9 mouse cellular contexts compared by ENCODE assay signal in the genomic region with DNA sequence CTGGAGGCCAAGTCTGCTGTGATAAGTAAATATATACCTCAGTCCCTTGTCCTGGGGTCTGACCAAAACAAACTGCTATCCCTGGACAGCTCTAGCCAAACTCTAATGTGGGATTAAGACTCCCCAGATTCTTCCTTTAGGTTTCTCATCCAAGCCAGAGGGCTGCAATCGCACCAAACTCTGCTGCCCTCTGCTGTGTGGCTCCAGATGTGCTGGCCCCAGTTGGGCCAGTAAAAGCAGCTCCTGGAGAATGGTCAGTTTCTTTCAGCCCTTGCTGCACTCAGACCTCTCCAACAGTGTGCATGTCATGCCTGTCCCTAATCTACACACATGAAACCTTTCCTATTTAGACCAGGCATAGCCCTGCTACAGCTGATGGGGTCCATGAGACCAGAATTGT. TPM values are rescaled to one million over a fixed set of nuclear protein-coding genes. Genes with fewer than 3 reads are reported as not detected.
DNase-seq lines count a peak whose midpoint lies in the region; ATAC-seq and TF ChIP-seq lines count a peak whose summit lies in the region.
"Had no signal": no experiment of that assay in that cellular context is flagged by ENCODE, and none has a peak within 500 bp of the region (broad histone marks: within the 10 kb centered on the region; RNA-seq: fewer than 3 reads in every experiment).

No protein-coding gene starts in this region.

- 38% methylated on average over 1 of the region's 1 CpGs for WGBS in forebrain, postnatal 0 days
- 20% methylated on average over 1 of the region's 1 CpGs for WGBS in forebrain, embryonic 11.5 days
- 22% methylated on average over 1 of the region's 1 CpGs for WGBS in lung, postnatal 0 days

- no peaks in the 10 kb centered on the region for H3K36me3 ChIP-seq in forebrain, postnatal 0 days (ENCODE audit: insufficient read depth)
- H3K36me3 ChIP-seq in forebrain, embryonic 11.5 days (ENCODE audit: control insufficient read depth, insufficient read depth, low read length) = no peaks in the 10 kb centered on the region
- no peaks in the 10 kb centered on the region for H3K36me3 ChIP-seq in ES-Bruce4 (ENCODE audit: control insufficient read depth, insufficient read depth, low read length, poor library complexity, severe bottlenecking)
- H3K36me3 ChIP-seq in lung, postnatal 0 days (ENCODE audit: insufficient read depth, low read length) = no peaks in the 10 kb centered on the region
- H3K36me3 ChIP-seq: heart, embryonic 15.5 days had no signal

- no peak for DNase-seq in forebrain, postnatal 0 days
- DNase-seq in forebrain, embryonic 11.5 days (ENCODE audit: low spot score) = no peak
- DNase-seq in layer of hippocampus, adult 2 months (ENCODE audit: low spot score in 2 of 2) = no peak
- no peak for DNase-seq in layer of hippocampus, adult 9-11 months
- peak; percentile 8 for DNase-seq in lung, postnatal 0 days (ENCODE audit: low spot score)
- DNase-seq in right cerebral cortex, postnatal 36 days (ENCODE audit: low spot score in 2 of 2) = no peak
- no peak for DNase-seq in frontal cortex, postnatal 25 days (ENCODE audit: low spot score in 2 of 2)

- H3K9me3 ChIP-seq in forebrain, postnatal 0 days (ENCODE audit: low read length) = no peaks in the 10 kb centered on the region
- no peaks in the 10 kb centered on the region for H3K9me3 ChIP-seq in forebrain, embryonic 11.5 days (ENCODE audit: control insufficient read depth, low read length)
- H3K9me3 ChIP-seq in ES-Bruce4 (replicated peaks; ENCODE audit: control insufficient read depth, insufficient read depth, low read length, poor library complexity, severe bottlenecking) = no peaks in the 10 kb centered on the region
- no peaks in the 10 kb centered on the region for H3K9me3 ChIP-seq in lung, postnatal 0 days (ENCODE audit: low read length)
- H3K9me3 ChIP-seq: heart, embryonic 15.5 days had no signal

- no peak for ATAC-seq in forebrain, postnatal 0 days
- ATAC-seq in forebrain, embryonic 11.5 days (replicated peaks; ENCODE audit: low FRiP score) = no peak
- ATAC-seq in lung, postnatal 0 days = no peak

- no peaks in the 10 kb centered on the region for H3K4me1 ChIP-seq in forebrain, postnatal 0 days (ENCODE audit: insufficient read depth)
- H3K4me1 ChIP-seq in forebrain, embryonic 11.5 days (replicated peaks; ENCODE audit: control insufficient read depth, insufficient read depth, low read length) = no peaks in the 10 kb centered on the region
- no peaks in the 10 kb centered on the region for H3K4me1 ChIP-seq in ES-Bruce4 (ENCODE audit: control insufficient read depth, insufficient read depth, low read length)
- H3K4me1 ChIP-seq in lung, postnatal 0 days (ENCODE audit: insufficient read depth, low read depth, low read length) = no peaks in the 10 kb centered on the region
- H3K4me1 ChIP-seq: heart, embryonic 15.5 days had no signal

- H3K9ac ChIP-seq in forebrain, postnatal 0 days = no peak overlapping the region
- H3K9ac ChIP-seq in forebrain, embryonic 11.5 days (ENCODE audit: low read length) = no peak overlapping the region
- no peak overlapping the region for H3K9ac ChIP-seq in ES-Bruce4 (ENCODE audit: low read depth, poor library complexity, severe bottlenecking)
- no peak overlapping the region for H3K9ac ChIP-seq in lung, postnatal 0 days (replicated peaks; ENCODE audit: low read depth)
- H3K9ac ChIP-seq: heart, embryonic 15.5 days had no signal

- H3K4me2 ChIP-seq in forebrain, postnatal 0 days (ENCODE audit: low read depth) = no peak overlapping the region
- H3K4me2 ChIP-seq in forebrain, embryonic 11.5 days (ENCODE audit: low read depth, low read length, severe bottlenecking) = no peak overlapping the region
- H3K4me2 ChIP-seq in lung, postnatal 0 days (replicated peaks; ENCODE audit: low read depth, low read length) = no peak overlapping the region
- H3K4me2 ChIP-seq: heart, embryonic 15.5 days had no signal

- TF ChIP-seq EP300 in ES-Bruce4 (IDR thresholded peaks at IDR 0.05; ENCODE audit: insufficient read depth, low read depth, low read length) = no peak
- no peak for TF ChIP-seq EP300 in lung, postnatal 0 days (IDR thresholded peaks at IDR 0.05)

- no peak for TF ChIP-seq POLR2A in ES-Bruce4 (IDR thresholded peaks at IDR 0.05; ENCODE audit: insufficient read depth, low read length)

- H3K27ac ChIP-seq in forebrain, postnatal 0 days (ENCODE audit: low read depth, low read length) = no peak overlapping the region
- no peak overlapping the region for H3K27ac ChIP-seq in forebrain, embryonic 11.5 days (ENCODE audit: low read depth, low read length)
- H3K27ac ChIP-seq in layer of hippocampus, adult 2 months = no peak overlapping the region
- H3K27ac ChIP-seq in ES-Bruce4 (ENCODE audit: insufficient read depth, low read length) = no peak overlapping the region
- no peak overlapping the region for H3K27ac ChIP-seq in lung, postnatal 0 days (ENCODE audit: low read length)
- H3K27ac ChIP-seq: heart, embryonic 15.5 days had no signal

- H3K27me3 ChIP-seq in forebrain, postnatal 0 days (ENCODE audit: insufficient read depth, low read length) = no peaks in the 10 kb centered on the region
- no peaks in the 10 kb centered on the region for H3K27me3 ChIP-seq in forebrain, embryonic 11.5 days (ENCODE audit: control insufficient read depth, insufficient read depth, low read length)
- no peaks in the 10 kb centered on the region for H3K27me3 ChIP-seq in ES-Bruce4 (ENCODE audit: control insufficient read depth, insufficient read depth, low read length, poor library complexity, severe bottlenecking)
- H3K27me3 ChIP-seq in lung, postnatal 0 days (replicated peaks; ENCODE audit: insufficient read depth, low read length) = no peaks in the 10 kb centered on the region
- H3K27me3 ChIP-seq: heart, embryonic 15.5 days had no signal

- TF ChIP-seq CTCF in forebrain, postnatal 0 days (IDR thresholded peaks at IDR 0.05; ENCODE audit: low read depth) = peak; percentile 42
- peak; percentile 72 for TF ChIP-seq CTCF in layer of hippocampus, adult 2 months (conservative IDR thresholded peaks at IDR 0.05)
- TF ChIP-seq CTCF in ES-Bruce4 (IDR thresholded peaks at IDR 0.05; ENCODE audit: low read depth, low read length) = peak; percentile 49
- peak; percentile 64 for TF ChIP-seq CTCF in lung, postnatal 0 days (IDR thresholded peaks at IDR 0.05)

- H3K4me3 ChIP-seq in forebrain, postnatal 0 days (ENCODE audit: low read depth, low read length) = no peak overlapping the region
- H3K4me3 ChIP-seq in forebrain, embryonic 11.5 days (ENCODE audit: low read depth, low read length) = no peak overlapping the region
- H3K4me3 ChIP-seq in layer of hippocampus, adult 2 months = no peak overlapping the region
- no peak overlapping the region for H3K4me3 ChIP-seq in ES-Bruce4 (ENCODE audit: low read depth, low read length)
- H3K4me3 ChIP-seq in lung, postnatal 0 days (ENCODE audit: low read depth, low read length) = no peak overlapping the region
- H3K4me3 ChIP-seq: heart, embryonic 15.5 days had no signal

RNA-seq across cellular contexts. Expression of a gene that starts 8.7 kb away (rescaled TPM):
- total RNA-seq in forebrain, postnatal 0 days (2014; rRNA removed) = 0.38 and 0.62 TPM in 2 replicates
- polyA plus RNA-seq in forebrain, postnatal 0 days (2015; fragmentation: Nextera tagmentation; extraction: Ambion mirVana) = 0.76 and 0.84 TPM in 2 replicates
- 1.5 and 2.2 TPM in 2 replicates for polyA plus RNA-seq in forebrain, embryonic 11.5 days (2014; fragmentation: Nextera tagmentation; extraction: Ambion mirVana)
- under 1 TPM; 0.29 to 0.49 TPM for total RNA-seq in layer of hippocampus, adult 2 months (2021)
- 0.21 TPM in 1 of 2 replicates, not detected in the other for polyA plus RNA-seq in ES-Bruce4 (2011; ENCODE audit: insufficient read depth, insufficient read length, low read depth, missing spikeins)
- polyA plus RNA-seq in lung, postnatal 0 days (2015; fragmentation: Nextera tagmentation; extraction: Ambion mirVana) = 0.54 and 0.64 TPM in 2 replicates

RNA-seq across cellular contexts. Expression of a gene that starts 46.4 kb away (rescaled TPM):
- total RNA-seq in forebrain, postnatal 0 days (2014; rRNA removed) = 1.2 and 1.9 TPM in 2 replicates
- 1.1 and 1.3 TPM in 2 replicates for polyA plus RNA-seq in forebrain, postnatal 0 days (2015; fragmentation: Nextera tagmentation; extraction: Ambion mirVana)
- polyA plus RNA-seq in forebrain, embryonic 11.5 days (2014; fragmentation: Nextera tagmentation; extraction: Ambion mirVana) = 0.67 and 0.80 TPM in 2 replicates
- 1 to 10 TPM; 1.5 to 1.8 TPM for total RNA-seq in layer of hippocampus, adult 2 months (2021)
- polyA plus RNA-seq in ES-Bruce4 (2011; ENCODE audit: insufficient read depth, insufficient read length, low read depth, missing spikeins) = not detected in 2 replicates
- 4.5 and 4.8 TPM in 2 replicates for polyA plus RNA-seq in lung, postnatal 0 days (2015; fragmentation: Nextera tagmentation; extraction: Ambion mirVana)
